Mouse (Mus musculus): Measurements from ENCODE around the gene Lrp6.

- TF ChIP-seq CTCF (conservative IDR thresholded peaks at IDR 0.05; ENCODE audit: low read length), result no peak
- TF ChIP-seq NANOG (IDR thresholded peaks at IDR 0.05; ENCODE audit: borderline replicate concordance, low read length), result no peak
These were observed 116.1 kb downstream of the Lrp6 start for GRCm38 (mm10) chr6:134450661-134451119.
